Mouse (Mus musculus): Measurements from ENCODE around the gene Casz1.

The Casz1 gene

DNA sequence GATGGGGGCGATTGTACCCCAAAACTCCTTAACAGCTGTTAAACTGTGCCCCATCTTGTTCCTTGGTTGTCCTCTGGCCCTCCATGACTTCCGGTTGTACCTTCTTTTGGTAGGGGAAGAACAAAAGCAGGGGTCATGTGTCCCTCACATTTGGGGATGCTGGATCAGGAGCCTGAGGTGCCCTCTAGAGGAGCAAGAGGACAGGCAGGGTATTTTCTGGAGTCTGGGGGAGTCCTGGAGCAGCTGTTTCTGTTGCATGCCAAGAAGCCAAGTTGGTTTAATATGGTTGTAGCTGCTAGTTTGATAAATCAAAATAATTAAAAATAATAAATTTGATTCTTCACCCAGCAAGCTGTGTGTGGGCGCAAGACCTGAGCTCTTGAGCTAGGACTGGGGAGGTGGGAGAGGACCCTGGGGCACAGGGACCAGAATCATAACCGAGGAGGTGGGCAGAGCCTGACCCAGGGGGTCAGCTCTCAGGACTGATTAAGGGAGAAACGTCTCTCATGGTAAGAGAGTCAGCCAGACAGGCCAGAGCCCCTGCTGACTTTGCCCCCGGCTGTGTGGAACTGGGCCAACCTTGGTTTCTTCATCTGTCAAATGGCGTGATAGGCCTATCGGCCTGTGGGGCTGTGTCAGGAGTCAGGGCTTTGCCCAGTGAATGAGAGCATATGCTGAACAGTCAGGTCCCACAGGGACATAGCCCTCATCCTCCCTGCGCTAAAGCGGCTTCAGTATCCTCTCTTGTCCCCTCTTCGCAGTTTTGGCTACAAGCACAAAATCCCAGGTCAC lies 74.2 kb downstream of the Casz1 start:
- no peak for DNase-seq (ENCODE audit: low read depth)

DNA sequence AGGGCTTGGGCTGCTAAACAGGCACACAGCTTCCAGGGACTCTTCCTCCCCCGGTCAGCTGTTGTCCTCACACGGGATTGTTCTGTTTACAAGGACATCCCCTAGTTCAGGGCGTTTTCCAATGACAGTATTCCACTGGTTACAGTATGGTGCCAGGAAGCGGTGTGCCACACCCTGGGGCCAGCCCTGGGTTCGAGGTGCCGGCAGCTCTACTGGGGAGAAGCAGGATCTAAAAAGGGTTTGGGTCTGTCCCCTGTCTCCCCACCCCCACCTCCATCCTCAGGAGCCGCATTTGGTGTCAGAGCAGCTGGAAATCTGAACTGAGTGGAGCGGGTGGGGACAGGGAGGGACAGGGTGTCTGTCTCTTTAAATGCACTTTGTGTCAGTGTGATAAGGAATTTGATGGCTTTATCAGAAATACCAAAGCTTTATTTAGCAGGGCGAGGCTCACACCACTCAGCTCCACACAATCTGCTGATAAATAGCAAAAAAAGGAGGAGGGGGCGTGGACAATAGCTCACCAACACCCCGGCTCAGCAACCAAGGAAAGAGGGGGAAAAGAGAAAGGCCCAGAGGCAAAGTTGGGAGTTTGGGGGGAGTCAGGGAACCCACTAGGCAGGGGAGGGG lies 74.9 kb downstream of the Casz1 start:
- no peak for DNase-seq (ENCODE audit: low read depth)

DNA sequence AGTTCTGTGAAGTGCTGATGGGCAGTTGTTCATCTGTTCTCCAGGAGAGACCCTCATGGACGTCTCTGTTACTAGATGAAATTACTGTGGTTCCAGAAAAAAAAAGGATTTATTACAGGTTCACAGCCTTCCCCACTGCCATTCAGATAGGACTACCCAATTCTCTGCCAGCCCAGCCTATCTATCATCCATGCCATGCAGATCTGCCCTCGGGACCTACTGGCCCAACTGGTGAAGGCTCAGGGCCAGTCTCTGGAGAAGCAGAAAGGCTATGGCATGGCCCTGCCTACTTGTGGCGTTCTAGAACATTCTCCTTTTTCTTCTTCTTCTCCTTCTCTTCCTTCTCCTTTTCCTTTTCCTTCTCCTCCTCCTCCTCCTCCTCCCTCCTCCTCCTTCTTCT lies 75.4 kb downstream of the Casz1 start:
- no peak for DNase-seq (ENCODE audit: low read depth)

DNA sequence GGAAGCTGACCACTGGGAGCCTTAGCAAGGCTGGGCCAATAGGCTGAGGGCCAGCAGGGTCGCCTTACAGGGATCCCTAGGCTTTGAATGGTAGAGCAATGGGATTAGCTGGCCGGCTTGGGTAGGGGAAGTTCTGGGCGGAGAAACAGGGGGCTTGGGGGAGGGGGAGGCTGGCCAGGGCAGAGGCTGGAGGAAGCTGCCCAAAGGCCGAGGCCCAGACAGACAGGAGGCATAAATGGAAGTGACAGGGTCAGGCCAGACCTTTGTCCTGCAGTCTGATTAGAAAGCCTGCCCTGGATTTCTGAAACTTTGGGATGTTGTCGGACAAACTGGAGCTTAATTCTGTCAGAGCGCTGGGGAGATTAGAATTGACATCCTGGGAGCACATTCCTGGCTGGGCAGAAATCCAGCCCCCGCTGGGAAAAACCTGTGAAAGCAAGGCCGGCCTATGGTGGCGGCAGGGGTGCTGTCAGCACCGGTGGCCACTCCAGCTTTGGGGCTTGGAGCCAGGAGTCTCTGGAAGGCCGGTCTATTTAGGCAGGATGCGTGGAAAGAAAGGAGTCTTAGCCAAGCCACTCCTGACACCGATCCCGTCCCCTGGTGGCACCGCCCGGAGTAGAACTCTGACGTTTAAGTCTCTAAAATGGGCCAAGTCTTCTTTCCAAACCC lies 76.9 kb downstream of the Casz1 start:
- no peak for DNase-seq (ENCODE audit: low read depth)

DNA sequence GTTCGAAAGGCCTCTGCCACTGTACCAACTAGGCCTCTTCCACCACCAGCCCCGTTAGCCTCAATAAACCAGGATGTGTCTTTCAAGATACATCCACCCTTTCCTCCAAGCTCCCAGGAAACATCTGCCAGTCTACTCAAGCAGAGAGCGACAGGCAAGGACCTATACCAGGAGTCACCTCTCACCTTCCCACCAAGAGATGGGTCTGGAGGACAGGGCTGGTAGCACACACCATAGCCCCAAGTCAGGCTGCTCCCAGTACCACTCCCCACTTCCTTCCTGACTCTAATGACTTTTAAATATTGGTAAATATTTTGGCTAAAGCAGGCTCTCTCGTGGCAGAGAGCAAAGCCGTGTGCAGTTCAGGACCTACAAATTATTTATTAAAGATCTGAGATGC lies 77.6 kb downstream of the Casz1 start:
- no peak for DNase-seq (ENCODE audit: low read depth)

DNA sequence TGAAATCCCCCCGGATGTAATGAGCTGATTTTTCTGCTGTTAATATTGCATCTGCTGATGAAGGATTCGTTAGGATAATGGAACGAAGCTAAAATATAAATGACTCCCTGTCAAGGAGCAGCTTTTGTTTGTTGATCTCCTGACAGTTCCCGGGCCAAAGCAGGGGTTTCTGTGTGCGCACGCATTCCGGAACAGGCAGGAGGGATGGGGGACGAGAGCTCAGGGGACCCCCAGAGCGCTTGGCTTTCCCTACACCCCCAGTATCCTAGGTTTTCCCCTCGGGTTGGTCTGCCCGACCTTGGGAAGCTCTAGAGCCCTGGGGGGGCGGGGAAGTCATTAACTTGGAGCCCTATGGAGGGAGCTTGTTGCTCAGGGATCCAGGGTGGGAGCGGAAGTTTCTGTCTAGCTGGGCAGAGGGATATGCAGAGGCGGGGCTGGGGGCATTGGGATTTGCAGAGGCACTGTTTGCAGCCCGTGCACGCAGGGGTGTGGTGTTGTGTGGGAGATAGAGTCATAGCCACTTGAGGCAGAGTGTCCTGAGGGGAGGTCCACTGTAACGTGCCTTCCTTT lies 78.2 kb downstream of the Casz1 start:
- DNase-seq (ENCODE audit: low read depth) = no peak

DNA sequence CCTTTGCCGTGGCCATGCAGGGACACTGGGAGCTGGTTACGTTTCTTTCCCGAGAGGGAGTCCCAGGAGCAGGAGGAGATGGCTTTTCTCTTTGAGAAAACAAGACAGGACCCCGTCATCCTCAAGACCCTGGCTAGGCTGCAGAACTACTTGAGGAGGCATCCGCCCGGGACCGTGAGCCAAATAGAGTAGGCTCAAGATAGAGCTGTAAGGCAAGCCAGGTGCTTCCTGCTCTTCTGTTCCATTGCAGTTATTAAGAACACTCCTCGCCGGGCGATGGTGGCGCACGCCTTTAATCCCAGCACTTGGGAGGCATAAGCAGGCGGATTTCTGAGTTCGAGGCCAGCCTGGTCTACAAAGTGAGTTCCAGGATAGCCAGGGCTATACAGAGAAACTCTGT lies 80.4 kb downstream of the Casz1 start:
- no peak for DNase-seq (ENCODE audit: low read depth)

DNA sequence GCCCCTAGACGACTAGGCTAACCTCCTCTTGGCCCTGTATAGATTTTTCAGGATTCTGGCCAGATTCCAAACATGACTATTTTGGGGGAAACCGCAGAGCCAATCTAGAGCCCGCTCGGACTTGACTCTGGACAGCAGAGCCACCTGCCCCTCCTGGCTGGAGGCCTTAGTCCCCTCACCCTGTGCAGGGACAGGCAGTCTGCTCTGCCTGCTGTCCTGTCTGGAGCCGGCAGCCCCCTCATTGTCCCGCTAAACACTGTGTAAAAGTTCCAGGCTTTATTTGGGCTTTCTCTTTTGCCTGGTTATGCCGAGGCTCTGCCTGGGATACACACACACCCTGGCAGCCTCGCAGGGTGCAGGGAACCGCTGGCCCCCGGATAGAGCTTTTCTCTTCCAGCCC lies 81.2 kb downstream of the Casz1 start:
- no peak for DNase-seq (ENCODE audit: low read depth)

DNA sequence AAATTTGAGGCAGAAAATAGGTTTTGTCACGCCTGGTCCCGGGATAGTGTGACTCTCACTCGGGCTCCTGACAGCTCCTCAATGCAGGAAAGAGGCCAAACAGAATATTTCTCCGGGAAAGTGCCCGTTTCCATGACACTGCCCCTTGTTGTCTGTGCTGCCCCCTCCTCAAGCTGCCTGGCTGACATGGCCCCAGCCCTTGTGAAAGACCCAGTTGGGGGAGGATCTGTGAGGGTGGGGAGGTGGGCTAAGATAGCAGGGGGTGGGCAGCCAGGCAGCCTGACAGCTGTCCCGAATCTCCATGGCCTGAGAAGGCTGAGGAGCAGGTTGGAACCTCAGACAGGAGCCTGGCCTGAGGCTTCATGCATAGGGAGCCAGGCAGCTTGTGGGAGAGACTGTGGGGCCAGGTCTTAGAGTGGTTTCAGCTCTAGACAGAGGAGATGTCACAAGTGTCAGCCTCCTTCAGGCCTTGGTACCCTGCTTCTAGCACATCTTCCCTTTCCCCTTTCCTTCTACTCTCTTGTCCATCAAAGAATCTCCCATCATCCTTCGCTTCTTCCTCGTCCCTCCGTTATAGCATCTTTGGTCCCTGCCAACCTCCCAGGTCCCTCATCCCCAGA lies 81.8 kb downstream of the Casz1 start:
- no peak for DNase-seq (ENCODE audit: low read depth)

DNA sequence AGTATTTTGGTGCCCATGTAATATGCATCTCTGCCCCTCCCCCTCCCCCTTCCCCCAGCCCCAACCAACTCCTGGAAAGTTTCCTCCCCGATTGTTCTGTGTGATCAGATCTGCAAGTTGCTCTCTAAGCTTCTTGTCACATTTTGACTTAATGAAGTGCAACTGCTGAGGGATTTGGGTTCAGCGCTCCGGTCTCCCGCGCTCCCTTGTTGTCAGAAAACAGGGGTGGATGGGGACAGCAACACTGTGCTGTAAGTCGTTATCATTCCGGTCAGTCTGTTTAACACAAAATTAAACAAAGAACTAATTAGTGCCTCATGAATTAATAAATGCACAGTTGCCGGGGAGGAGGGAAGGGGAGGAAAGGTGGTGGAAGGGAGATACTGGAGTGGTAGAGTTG lies 84.0 kb downstream of the Casz1 start:
- no peak for DNase-seq (ENCODE audit: low read depth)

DNA sequence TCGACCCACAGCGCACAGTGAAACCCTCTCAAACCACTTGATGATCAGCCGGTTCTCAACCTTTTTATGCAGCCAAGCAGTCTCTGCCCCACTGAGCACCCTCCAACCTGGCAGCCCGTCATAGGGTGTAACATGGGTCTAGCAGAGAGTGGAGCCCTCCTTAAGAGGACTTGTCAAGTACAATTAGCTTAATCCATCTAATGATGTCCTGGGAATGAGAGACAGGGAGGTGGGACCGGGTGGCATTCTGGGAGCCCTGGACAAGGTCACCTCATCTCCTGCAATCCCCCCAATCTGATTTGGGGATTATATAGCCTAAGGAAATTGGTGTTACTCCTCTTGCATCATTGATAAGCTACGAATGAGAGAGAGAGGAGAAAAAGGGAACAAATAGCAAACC lies 84.8 kb downstream of the Casz1 start:
- DNase-seq (ENCODE audit: low read depth) = no peak

DNA sequence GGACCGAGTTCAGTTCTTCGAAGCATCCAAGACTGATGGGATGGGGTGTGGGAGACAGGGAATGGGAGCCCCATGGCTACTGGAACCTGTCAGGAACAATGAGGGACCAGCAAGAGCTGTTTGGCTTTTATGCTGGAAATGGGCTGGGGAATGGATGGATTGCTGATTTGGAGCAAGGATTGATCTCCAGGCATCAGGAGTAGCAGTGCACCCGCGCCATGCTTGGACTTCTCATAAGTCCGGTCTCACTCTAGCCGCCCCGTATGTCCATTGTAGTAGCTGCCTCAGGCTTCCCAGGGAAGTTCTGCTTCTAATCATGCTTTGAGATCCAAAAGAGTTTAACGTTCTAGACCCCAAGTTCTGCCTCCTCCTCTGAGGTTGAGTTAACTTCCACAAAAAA lies 86.2 kb downstream of the Casz1 start:
- no peak for DNase-seq (ENCODE audit: low read depth)

DNA sequence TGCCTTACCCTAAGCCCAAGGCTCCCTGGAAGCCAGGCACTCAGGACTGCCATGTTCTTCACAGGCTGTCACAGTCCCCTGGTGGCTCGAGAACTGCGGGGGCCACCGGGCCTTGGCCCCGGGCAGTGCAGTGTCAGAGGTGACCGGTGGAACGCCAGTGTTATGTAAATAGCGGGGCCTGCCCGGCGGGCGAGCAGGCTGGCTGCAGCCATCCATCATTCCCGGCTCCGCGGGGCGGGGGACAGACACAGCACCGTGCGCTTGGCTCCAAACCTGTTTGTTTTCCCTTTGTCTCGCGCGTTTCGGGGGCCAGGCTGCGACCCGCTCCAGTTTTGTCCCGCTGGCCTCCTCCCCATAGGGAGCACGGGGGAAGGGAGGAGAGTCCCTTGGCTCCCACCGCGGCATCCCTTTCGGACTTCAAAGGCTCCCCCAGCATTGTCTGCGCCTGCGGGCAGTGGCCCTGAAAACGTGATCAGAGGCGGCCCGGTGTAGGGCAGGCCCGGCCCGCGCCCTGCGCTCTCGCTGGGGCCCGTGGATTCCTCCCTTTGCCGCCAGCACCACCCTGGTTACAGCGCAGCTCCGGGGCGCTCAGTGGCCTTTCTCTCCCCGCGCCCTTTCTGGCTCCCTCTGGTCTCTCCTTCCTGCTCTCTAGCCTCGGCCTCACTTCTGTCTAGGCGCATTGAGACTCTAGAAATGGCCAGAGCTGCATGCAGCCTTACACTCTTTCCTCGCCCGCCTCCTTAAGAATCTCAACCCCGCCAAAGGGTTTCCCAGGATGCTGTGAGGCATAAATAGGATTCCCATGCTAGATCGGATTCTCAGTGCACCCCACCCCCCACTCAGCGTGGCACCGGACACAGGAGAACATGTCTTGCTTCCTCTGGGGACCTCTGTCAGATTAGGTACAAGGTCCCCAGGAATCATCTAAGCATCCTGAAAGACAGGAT lies 86.9 kb downstream of the Casz1 start:
- DNase-seq (ENCODE audit: low read depth) = no peak

DNA sequence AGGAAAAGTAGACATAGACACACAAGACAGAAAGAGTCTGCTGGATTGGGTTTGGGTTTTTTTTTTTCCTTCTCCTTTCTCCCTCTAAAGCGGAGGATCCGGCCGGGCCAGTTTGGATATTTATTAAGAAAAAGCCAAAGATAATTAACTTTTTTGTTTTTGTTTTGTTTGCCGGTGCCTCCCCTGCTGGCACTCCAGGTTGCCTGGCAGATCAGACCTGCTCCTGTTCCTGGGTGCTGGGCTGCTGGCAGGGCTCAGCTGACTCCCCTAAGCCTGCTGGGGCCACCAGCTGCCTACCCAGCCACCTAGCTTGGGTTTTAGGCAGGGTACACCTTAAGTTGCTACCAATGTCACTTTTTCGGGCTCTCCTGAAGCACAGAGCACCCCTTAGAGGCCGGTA lies 91.9 kb downstream of the Casz1 start:
- no peak for DNase-seq (ENCODE audit: low read depth)

DNA sequence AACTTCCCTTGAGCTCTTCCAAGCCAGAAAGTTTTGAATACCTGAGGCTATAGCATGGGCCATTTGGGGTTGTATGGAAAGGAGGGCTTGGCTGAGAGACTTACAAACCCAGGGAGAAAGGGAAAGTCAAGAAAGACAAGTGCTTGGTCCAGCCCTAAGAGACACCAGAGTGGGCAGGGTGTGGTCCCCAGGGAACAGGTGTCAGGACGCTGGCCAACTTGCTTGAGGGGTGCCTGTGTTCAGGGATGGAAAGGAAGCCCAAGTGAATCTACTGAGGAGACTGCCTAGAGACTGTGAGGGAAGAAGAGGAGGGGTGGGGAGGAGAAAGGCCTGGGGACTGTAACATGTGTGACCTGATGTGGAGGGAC lies 95.7 kb downstream of the Casz1 start:
- DNase-seq (ENCODE audit: low read depth) = no peak

DNA sequence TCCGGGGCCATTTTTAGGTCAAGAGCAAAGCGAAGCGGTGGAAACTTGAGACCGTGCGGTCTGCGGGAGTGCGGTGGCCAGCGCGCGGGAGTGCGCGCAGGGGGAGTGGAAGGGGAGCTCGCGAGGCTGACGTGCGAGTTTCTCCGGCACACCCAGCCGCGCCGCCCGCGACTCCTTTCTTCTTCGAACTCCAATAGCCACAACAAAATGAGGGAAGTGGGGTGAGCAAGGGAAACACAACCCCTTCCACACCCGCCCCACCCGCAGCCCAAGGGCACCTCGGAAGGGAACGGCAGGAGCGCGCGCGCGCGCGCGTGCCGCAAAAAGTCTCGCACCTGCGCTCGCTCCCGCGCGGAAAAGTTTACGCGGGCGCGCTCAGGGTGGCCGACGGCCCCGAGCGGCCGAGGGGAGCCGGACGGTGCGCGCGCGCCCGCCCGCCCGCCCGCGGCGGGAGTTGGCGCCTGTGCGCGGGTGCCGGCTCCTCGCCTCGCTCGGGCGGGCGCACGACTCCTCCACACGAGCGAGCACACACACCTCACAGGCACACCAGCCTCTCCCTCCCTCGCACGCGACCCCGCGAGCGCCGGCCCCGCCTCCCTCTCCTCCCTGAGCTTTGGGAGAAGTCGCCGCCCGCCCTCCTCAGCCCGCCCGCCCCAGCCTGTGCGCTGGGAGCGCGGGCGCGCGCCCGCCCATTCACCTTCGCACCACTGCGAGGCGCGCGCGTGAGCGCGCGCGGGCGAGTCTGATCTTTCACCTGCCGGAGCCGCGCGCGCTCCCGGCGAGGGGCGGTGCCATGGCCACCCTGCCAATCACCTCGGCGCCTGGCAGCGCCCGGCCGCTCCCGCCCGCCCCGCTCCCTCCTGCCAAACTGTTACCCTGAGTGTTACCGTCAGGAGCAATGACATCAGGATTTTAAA lies 96.3 kb downstream of the Casz1 start:
- DNase-seq (ENCODE audit: low read depth) = peak; percentile 89

DNA sequence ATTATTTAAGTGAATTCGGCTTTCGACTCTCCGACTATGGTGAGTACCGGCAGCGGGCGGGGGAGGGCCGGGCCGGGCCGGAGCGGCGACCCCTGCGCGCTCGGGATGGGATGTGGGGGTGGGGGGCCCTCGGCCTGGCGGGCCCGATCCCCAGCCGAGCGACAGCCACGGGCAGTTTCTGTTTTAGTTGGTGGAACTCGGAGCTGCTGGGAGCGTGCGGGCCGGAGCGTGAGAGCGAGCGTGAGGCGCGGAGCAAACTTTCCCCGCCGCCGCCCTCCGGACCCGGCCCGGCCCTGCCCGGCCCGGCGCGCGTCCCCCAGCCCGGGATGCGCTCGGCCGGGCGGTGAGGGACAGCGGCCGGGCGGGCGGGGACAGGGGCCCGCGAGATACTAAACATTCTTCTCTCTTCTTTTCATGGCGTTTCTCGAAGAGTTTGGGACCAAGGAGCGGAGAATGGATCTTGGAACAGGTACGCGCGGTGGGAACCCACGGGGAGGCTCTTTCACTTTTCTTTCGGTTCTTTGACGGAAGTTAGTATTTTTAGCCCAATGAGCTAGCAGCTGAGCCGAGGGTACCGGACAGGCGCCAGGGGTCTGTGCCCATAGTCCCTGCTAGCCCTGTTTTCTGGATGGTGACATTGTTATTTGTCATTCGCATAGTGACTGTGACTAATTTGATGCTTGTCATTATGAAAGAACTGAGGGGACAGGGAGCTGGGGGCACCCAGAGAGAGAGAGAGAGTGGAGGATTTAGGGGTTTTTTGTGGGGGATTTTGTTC lies 97.2 kb downstream of the Casz1 start:
- peak; percentile 46 for DNase-seq (ENCODE audit: low read depth)

DNA sequence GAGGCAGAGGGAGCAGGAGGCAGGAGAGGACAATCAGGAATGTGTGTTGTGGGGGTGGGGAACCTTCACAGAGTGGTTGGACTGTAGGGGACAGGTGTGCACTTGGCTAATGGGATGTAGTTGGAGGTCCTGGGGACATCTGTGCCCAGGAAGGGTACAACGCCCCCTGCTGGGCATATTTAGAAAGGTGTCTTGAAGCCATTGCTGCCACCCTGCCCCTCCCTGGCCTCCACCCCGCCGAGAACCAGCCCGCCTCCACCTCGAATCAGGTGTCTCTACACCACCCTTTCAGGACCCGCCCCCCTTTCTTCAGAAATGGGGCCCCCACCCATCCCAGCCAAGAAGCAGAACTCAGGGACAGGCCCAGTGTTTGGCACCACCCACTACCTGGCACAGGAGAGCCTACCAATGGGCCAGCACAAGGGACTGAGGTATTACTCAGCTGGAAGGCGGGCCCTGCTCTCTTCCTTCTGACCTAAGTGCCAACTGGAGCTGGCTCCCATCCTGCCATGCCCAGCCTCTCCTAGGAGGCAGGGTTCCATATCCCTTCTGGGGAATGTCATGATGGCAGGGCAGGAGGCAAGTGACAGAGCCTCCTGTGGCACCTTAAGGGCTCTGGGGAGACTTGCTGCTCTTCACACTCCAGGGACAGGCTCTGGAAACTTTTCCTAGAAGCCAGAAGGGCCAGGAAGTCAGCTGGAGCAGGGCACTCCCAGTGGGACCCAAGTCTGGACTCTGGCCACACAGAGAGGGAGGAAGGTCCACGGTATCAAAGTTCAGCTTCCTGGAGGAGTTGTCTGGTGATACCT lies 98.9 kb downstream of the Casz1 start:
- peak; percentile 78 for DNase-seq (ENCODE audit: low read depth)

DNA sequence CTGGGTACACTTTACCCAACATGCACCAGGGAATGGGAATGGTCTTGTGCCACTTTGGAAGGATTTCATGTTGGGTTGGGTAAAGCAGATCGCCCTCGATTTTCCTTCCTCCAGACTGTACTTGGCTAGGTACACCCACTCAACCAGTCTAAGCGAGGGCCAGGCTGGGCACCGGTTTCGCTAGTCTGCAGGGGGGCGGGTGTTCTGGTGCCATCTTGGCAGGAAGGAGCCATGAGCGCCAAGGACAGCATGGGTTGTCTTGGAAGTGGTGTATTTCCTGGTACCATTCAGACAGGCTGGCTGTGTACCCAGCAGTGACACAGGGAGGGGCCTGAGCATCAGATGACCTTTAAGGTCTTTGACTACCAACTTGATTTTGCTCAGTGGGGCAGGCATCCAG lies 101.1 kb downstream of the Casz1 start:
- DNase-seq (ENCODE audit: low read depth) = no peak
